Mouse (Mus musculus): Measurements from ENCODE around the gene Adgrg3. TPM values are rescaled to one million over a fixed set of nuclear protein-coding genes. Genes with fewer than 3 reads are reported as not detected.

The Adgrg3 gene
- polyA plus RNA-seq, 1 experiment = 9.1 TPM

- H3K27me3 ChIP-seq (ENCODE audit: control insufficient read depth, insufficient read depth, insufficient read length) = no peaks in the 10 kb centered on the region
- no peak overlapping the region for H3K4me3 ChIP-seq
- H3K4me2 ChIP-seq (ENCODE audit: low read depth) = no peak overlapping the region
- H3K36me3 ChIP-seq (ENCODE audit: control insufficient read depth, insufficient read depth) = peaks cover 5% of the 10 kb centered on the region
- no peak overlapping the region for H3ac ChIP-seq (ENCODE audit: control insufficient read depth, insufficient read length)
- TF ChIP-seq TCF12 (IDR thresholded peaks at IDR 0.05; ENCODE audit: insufficient read depth, poor library complexity, severe bottlenecking) (no peak), MYOG (IDR thresholded peaks at IDR 0.05; ENCODE audit: control insufficient read depth in 1 of 3, insufficient read depth in 1 of 3, insufficient read length in 2 of 3, low read depth in 2 of 3) (no peak), POLR2AphosphoS2 (IDR thresholded peaks at IDR 0.05; ENCODE audit: insufficient read length, low read depth) (no peak), MYOD1 (IDR thresholded peaks at IDR 0.05; ENCODE audit: control insufficient read depth in 1 of 3, insufficient read length in 2 of 3, low read depth in 2 of 3) (no peak), SRF (IDR thresholded peaks at IDR 0.05; ENCODE audit: control insufficient read depth, insufficient read length, low read depth) (no peak), POLR2A (IDR thresholded peaks at IDR 0.05; ENCODE audit: insufficient read length, low read depth) (no peak), TCF3 (IDR thresholded peaks at IDR 0.05; ENCODE audit: insufficient read length, low read depth) (no peak), USF1 (IDR thresholded peaks at IDR 0.05; ENCODE audit: low read depth) (no peak), E2F4 (IDR thresholded peaks at IDR 0.05; ENCODE audit: insufficient read depth) (no peak), MAX (IDR thresholded peaks at IDR 0.05; ENCODE audit: low read depth) (no peak)
- no peaks in the 10 kb centered on the region for H3K79me2 ChIP-seq (ENCODE audit: control insufficient read depth, insufficient read depth)
Measured at GRCm38 (mm10) chr8:95085432-95086141, 68.1 kb downstream of the Adgrg3 start.

DNA sequence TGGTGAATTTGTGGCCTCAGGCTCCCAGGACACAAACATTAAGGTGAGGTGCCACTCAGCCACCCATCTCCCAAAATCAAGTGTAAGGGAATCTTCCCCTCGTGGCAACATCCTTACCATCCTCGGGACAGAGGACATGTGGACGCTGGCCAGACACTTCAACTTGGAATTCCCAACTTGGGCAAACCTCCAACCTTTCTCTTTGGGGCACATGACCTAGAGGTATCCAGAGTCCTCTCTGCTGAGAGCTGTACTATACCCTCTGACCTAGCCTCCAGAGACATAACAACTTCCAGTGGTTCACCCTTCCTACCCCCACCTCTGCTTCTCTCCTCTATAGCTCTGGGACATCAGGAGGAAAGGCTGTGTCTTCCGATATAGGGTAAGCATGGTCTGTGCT is 76.1 kb downstream of the Adgrg3 start:
- Histone ChIP-seq H3K36me3 (ENCODE audit: control insufficient read depth, insufficient read depth) (peaks cover 5% of the 10 kb centered on the region), H3K79me2 (ENCODE audit: control insufficient read depth, insufficient read depth) (no peaks in the 10 kb centered on the region), H3ac (ENCODE audit: control insufficient read depth, insufficient read length) (no peak overlapping the region), H3K4me3 (no peak overlapping the region), H3K4me2 (ENCODE audit: low read depth) (no peak overlapping the region), H3K27me3 (ENCODE audit: control insufficient read depth, insufficient read depth, insufficient read length) (no peaks in the 10 kb centered on the region)
- TF ChIP-seq MYOG (IDR thresholded peaks at IDR 0.05; ENCODE audit: control insufficient read depth in 1 of 3, insufficient read depth in 1 of 3, insufficient read length in 2 of 3, low read depth in 2 of 3) (no peak), SRF (IDR thresholded peaks at IDR 0.05; ENCODE audit: control insufficient read depth, insufficient read length, low read depth) (no peak), TCF3 (IDR thresholded peaks at IDR 0.05; ENCODE audit: insufficient read length, low read depth) (no peak), MAX (IDR thresholded peaks at IDR 0.05; ENCODE audit: low read depth) (no peak), REST (IDR thresholded peaks at IDR 0.05; ENCODE audit: insufficient read depth, insufficient read length) (no peak), USF1 (IDR thresholded peaks at IDR 0.05; ENCODE audit: low read depth) (no peak), POLR2A (IDR thresholded peaks at IDR 0.05; ENCODE audit: insufficient read length, low read depth) (no peak), POLR2AphosphoS2 (IDR thresholded peaks at IDR 0.05; ENCODE audit: insufficient read length, low read depth) (no peak)

Other genes with a start within 250 kb of the Adgrg3 start
- 8.3 TPM for gene Cx3cl1, start 245.7 kb upstream of the Adgrg3 start, polyA plus RNA-seq (2012; fragmentation: generic; extraction: Trizol)
- gene Ccl17, start 207.2 kb upstream of the Adgrg3 start, polyA plus RNA-seq (2012; fragmentation: generic; extraction: Trizol) = 0.48 TPM
- gene Coq9, start 179.4 kb upstream of the Adgrg3 start, polyA plus RNA-seq (2012; fragmentation: generic; extraction: Trizol) = 126 TPM
- gene Ciapin1, start 179.3 kb upstream of the Adgrg3 start, polyA plus RNA-seq (2012; fragmentation: generic; extraction: Trizol) = 74.9 TPM
- gene Polr2c, start 160.2 kb upstream of the Adgrg3 start, polyA plus RNA-seq (2012; fragmentation: generic; extraction: Trizol) = 102 TPM
- gene Dok4, start 141.4 kb upstream of the Adgrg3 start, polyA plus RNA-seq (2012; fragmentation: generic; extraction: Trizol) = 4.4 TPM
- 16.3 TPM for gene Ccdc102a, start 99.6 kb upstream of the Adgrg3 start, polyA plus RNA-seq (2012; fragmentation: generic; extraction: Trizol)
- gene Adgrg5, start 94.0 kb upstream of the Adgrg3 start, polyA plus RNA-seq (2012; fragmentation: generic; extraction: Trizol) = not detected
- 12.4 TPM for gene Adgrg1, start 42.9 kb upstream of the Adgrg3 start, polyA plus RNA-seq (2012; fragmentation: generic; extraction: Trizol)
- gene Drc7, start 37.4 kb downstream of the Adgrg3 start, polyA plus RNA-seq (2012; fragmentation: generic; extraction: Trizol) = 0.02 TPM
- gene Katnb1, start 63.5 kb downstream of the Adgrg3 start, polyA plus RNA-seq (2012; fragmentation: generic; extraction: Trizol) = 20.0 TPM
- 22.6 TPM for gene Kifc3, start 185.1 kb downstream of the Adgrg3 start, polyA plus RNA-seq (2012; fragmentation: generic; extraction: Trizol)

Data from myocyte (in vitro differentiated cells).